Mouse (Mus musculus) midbrain, embryonic 10.5 days (tissue): ENCODE measurements around the gene Lbx2. TPM values are rescaled to one million over a fixed set of nuclear protein-coding genes. Genes with fewer than 3 reads are reported as not detected.

ENCODE experiments used
- DNase-seq: peaks from one replicate; pipeline ENCODE4 v3.0.0-alpha.2; 2017; ENCODE audit warnings: low spot score
- H3K27ac ChIP-seq: fragments of 300-500 bp; sonication (generic); replicated peaks from 2 replicates; pipeline ENCODE4 v1.5.1; 2016; ENCODE audit warnings: mild to moderate bottlenecking
- H3K27me3 ChIP-seq: fragments of 300-500 bp; sonication (generic); 2 replicates; pipeline ENCODE4 v1.6.1; 2016; ENCODE audit warnings: low read depth, mild to moderate bottlenecking; ENCODE audit not compliant: poor library complexity, severe bottlenecking
- H3K36me3 ChIP-seq: fragments of 300-500 bp; sonication (generic); 2 replicates; pipeline ENCODE4 v1.6.1; 2016; ENCODE audit warnings: mild to moderate bottlenecking, moderate library complexity
- H3K4me1 ChIP-seq: fragments of 300-500 bp; sonication (generic); 2 replicates; pipeline ENCODE4 v1.6.1; 2016
- H3K4me3 ChIP-seq: fragments of 300-500 bp; sonication (generic); 2 replicates; pipeline ENCODE4 v1.5.1; 2016; ENCODE audit warnings: mild to moderate bottlenecking, moderate library complexity
- H3K9me3 ChIP-seq: fragments of 300-500 bp; sonication (generic); replicated peaks from 2 replicates; pipeline ENCODE4 v1.6.1; 2016; ENCODE audit warnings: mild to moderate bottlenecking
- WGBS: fragments of 180-500 bp; shearing (Covaris S2); methylation state at CpG from one replicate; pipeline ENCODE4 v1.1.7; 2016; 5-methylcytosine and 5-hydroxymethylcytosine counted together
- polyA plus RNA-seq: library from polyadenylated mRNA; unstranded; fragments of >200 nt; fragmentation: Nextera tagmentation; extraction: Ambion mirVana; gene quantifications from 2 replicates; pipeline ENCODE4 v1.2.1, GENCODE M21; 2016

Lbx2 gene
- polyA plus RNA-seq, 1 experiment from 2014 or later: 0.73 TPM

GRCm38 (mm10) chr6:83118825-83119733 is 32.9 kb downstream of the Lbx2 start:
- H3K27ac ChIP-seq: peak overlapping the region; percentile 99
- peak overlapping the region; percentile 89; the same call in 1 of the 2 replicates for H3K4me3 ChIP-seq
- WGBS: 90% methylated on average over 14 of the region's 14 CpGs
- peaks cover 80% of the 10 kb centered on the region for H3K4me1 ChIP-seq
- no peaks in the 10 kb centered on the region for H3K27me3 ChIP-seq
- H3K9me3 ChIP-seq: no peaks in the 10 kb centered on the region
- H3K36me3 ChIP-seq: peaks cover 46% of the 10 kb centered on the region
- no peak for DNase-seq

GRCm38 (mm10) chr6:83119734-83120051 is 33.5 kb downstream of the Lbx2 start:
- 87% methylated on average over 7 of the region's 7 CpGs for WGBS
- Histone ChIP-seq H3K27me3 (no peaks in the 10 kb centered on the region), H3K27ac (peak overlapping the region; percentile 99), H3K9me3 (no peaks in the 10 kb centered on the region), H3K4me3 (peak overlapping the region; percentile 89), H3K4me1 (peaks cover 80% of the 10 kb centered on the region), H3K36me3 (peaks cover 46% of the 10 kb centered on the region)
- DNase-seq: no peak

- H3K27me3 ChIP-seq: no peaks in the 10 kb centered on the region
- peak within 1 kb of the TSS; percentile 99 for H3K27ac ChIP-seq
- H3K4me1 ChIP-seq: peaks cover 75% of the 10 kb centered on the region
- no peaks in the 10 kb centered on the region for H3K9me3 ChIP-seq
- peak within 1 kb of the TSS; percentile 89 for H3K4me3 ChIP-seq
- peaks cover 46% of the 10 kb centered on the region for H3K36me3 ChIP-seq
- peak; percentile 96 for DNase-seq
- WGBS: under 1% methylated on average over 38 of the region's 38 CpGs
Observed at GRCm38 (mm10) chr6:83120930-83121862, 35.0 kb downstream of the Lbx2 start, which contains the start of gene Wbp1. Gene Wbp1 (minus strand): TSS chr6:83121559.

- 2% methylated on average over 46 of the region's 52 CpGs for WGBS
- Histone ChIP-seq H3K36me3 (peaks cover 40% of the 10 kb centered on the region), H3K27me3 (no peaks in the 10 kb centered on the region), H3K4me1 (peaks cover 66% of the 10 kb centered on the region), H3K27ac (peak overlapping the region; percentile 99), H3K9me3 (no peaks in the 10 kb centered on the region), H3K4me3 (peak overlapping the region; percentile 89)
- no peak for DNase-seq
Observed at GRCm38 (mm10) chr6:83121863-83122710, 35.9 kb downstream of the Lbx2 start.

GRCm38 (mm10) chr6:83122961-83123360 is 36.8 kb downstream of the Lbx2 start:
- 88% methylated on average over 5 of the region's 5 CpGs for WGBS
- Histone ChIP-seq H3K27ac (peak overlapping the region; percentile 99; the same call in 1 of the 2 replicates), H3K4me1 (peaks cover 58% of the 10 kb centered on the region), H3K4me3 (peak overlapping the region; percentile 89), H3K9me3 (no peaks in the 10 kb centered on the region), H3K36me3 (peaks cover 31% of the 10 kb centered on the region), H3K27me3 (no peaks in the 10 kb centered on the region)
- DNase-seq: no peak

GRCm38 (mm10) chr6:83124851-83125312 is 38.7 kb downstream of the Lbx2 start:
- peaks cover 12% of the 10 kb centered on the region for H3K36me3 ChIP-seq
- peak overlapping the region; percentile 89 for H3K4me3 ChIP-seq
- H3K27me3 ChIP-seq: no peaks in the 10 kb centered on the region
- under 1% methylated on average over 30 of the region's 30 CpGs for WGBS
- H3K4me1 ChIP-seq: peaks cover 47% of the 10 kb centered on the region
- H3K27ac ChIP-seq: peak overlapping the region; percentile 93
- H3K9me3 ChIP-seq: no peaks in the 10 kb centered on the region
- DNase-seq: peak; percentile 92

- Histone ChIP-seq H3K36me3 (peaks cover 12% of the 10 kb centered on the region; the same call in 1 of the 2 replicates), H3K27ac (peak within 1 kb of the TSS; percentile 93), H3K4me1 (peaks cover 42% of the 10 kb centered on the region), H3K27me3 (no peaks in the 10 kb centered on the region), H3K9me3 (no peaks in the 10 kb centered on the region), H3K4me3 (peak within 1 kb of the TSS; percentile 89)
- no peak for DNase-seq
- WGBS: 31% methylated on average over 5 of the region's 5 CpGs
Observed at GRCm38 (mm10) chr6:83125331-83125730, 39.2 kb downstream of the Lbx2 start, which contains the start of gene Ino80b. Gene Ino80b (minus strand): TSS chr6:83125431.

GRCm38 (mm10) chr6:83127419-83127818 is 41.3 kb downstream of the Lbx2 start:
- Histone ChIP-seq H3K4me1 (peaks cover 29% of the 10 kb centered on the region), H3K27me3 (no peaks in the 10 kb centered on the region), H3K36me3 (peaks cover 12% of the 10 kb centered on the region; the same call in 1 of the 2 replicates), H3K4me3 (no peak overlapping the region), H3K27ac (no peak overlapping the region), H3K9me3 (no peaks in the 10 kb centered on the region)
- no peak for DNase-seq
- WGBS: 94% methylated on average over 5 of the region's 5 CpGs

- Histone ChIP-seq H3K4me1 (peaks cover 18% of the 10 kb centered on the region), H3K4me3 (no peak overlapping the region), H3K36me3 (no peaks in the 10 kb centered on the region), H3K27ac (no peak overlapping the region), H3K27me3 (peaks cover 17% of the 10 kb centered on the region), H3K9me3 (no peaks in the 10 kb centered on the region)
- 82% methylated on average over 6 of the region's 6 CpGs for WGBS
- no peak for DNase-seq
Observed at GRCm38 (mm10) chr6:83131469-83132034, 45.4 kb downstream of the Lbx2 start.

- H3K9me3 ChIP-seq: no peaks in the 10 kb centered on the region
- no peak for DNase-seq
- H3K27me3 ChIP-seq: peaks cover 17% of the 10 kb centered on the region
- whole genome bisulfite sequencing: 87% methylated on average over 9 of the region's 9 CpGs
- H3K36me3 ChIP-seq: no peaks in the 10 kb centered on the region
- no peak overlapping the region for H3K27ac ChIP-seq
- H3K4me3 ChIP-seq: no peak overlapping the region
- peaks cover 26% of the 10 kb centered on the region for H3K4me1 ChIP-seq
Observed at GRCm38 (mm10) chr6:83132176-83132919, 46.2 kb downstream of the Lbx2 start.

- WGBS: 68% methylated on average over 3 of the region's 3 CpGs
- Histone ChIP-seq H3K36me3 (no peaks in the 10 kb centered on the region), H3K9me3 (no peaks in the 10 kb centered on the region), H3K4me1 (peaks cover 43% of the 10 kb centered on the region), H3K4me3 (no peak overlapping the region), H3K27ac (no peak overlapping the region), H3K27me3 (peaks cover 17% of the 10 kb centered on the region)
- DNase-seq: no peak
Observed at GRCm38 (mm10) chr6:83134226-83134625, 48.1 kb downstream of the Lbx2 start.
